Mouse (Mus musculus): ENCODE measurements around the gene Minos1. TPM values are rescaled to one million over a fixed set of nuclear protein-coding genes. Genes with fewer than 3 reads are reported as not detected.

Gene Minos1
- total and polyA plus RNA-seq, 2 experiments from 2014 or later: 17.1 to 462 TPM

DNA sequence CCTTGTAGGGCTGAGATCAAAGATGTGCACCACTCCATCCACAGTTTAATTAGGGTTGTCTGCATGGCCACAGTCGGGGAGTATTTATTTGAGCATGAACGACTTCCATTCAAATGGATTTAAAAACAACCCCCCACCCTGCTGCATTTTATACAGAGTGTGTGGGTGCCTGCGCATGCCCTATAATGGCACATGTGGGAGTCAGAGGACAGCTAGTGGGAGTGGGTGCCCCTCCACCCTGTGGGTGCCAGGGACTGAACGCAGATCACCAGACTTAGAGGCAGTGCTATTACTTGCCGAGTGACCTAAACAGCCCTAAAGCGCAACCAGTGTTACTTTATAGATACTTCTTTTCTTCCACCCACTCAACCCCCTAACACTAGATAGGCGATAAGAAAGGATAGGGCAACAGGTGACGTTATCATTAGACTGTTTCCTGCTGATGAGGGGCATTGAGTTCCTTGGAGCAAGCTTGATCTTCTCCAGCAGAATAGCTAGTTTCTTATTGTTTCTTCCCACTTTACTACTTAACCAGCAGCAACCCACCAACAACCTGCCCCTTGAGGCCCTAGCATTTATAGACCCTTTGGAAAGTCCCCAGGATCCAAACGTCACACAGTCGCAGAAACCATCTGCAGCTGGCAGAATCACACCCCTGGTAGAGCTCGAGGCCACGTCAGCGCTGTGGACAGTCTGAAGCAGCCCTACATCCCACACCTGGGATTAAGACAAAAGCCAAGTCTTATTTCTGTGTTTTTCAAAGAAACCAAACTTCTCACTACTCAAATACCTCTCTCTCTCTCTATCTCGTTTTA, 1.2 kb upstream of the Minos1 start:
- H3K9me3 ChIP-seq (ENCODE audit: low read length): no peaks in the 10 kb centered on the region
- H3K27me3 ChIP-seq (ENCODE audit: insufficient read depth, low read length): no peaks in the 10 kb centered on the region
- peaks cover 5% of the 10 kb centered on the region for H3K4me1 ChIP-seq (ENCODE audit: insufficient read depth, low read length)
- WGBS: 88% methylated on average over 14 of the region's 14 CpGs
- no peak overlapping the region; the same call in 1 of the 2 replicates for H3K4me3 ChIP-seq (ENCODE audit: low read length)
- no peak for TF ChIP-seq CTCF (IDR thresholded peaks at IDR 0.05; ENCODE audit: low read depth)
- peak overlapping the region; percentile 79 for H3K4me2 ChIP-seq (ENCODE audit: low read depth, low read length)
- DNase-seq (ENCODE audit: low spot score) (no peak), ATAC-seq (no peak)
- H3K27ac ChIP-seq: no peak overlapping the region
- H3K36me3 ChIP-seq (ENCODE audit: insufficient read depth, low read length): no peaks in the 10 kb centered on the region
- H3K9ac ChIP-seq (replicated peaks; ENCODE audit: low read length): no peak overlapping the region

DNA sequence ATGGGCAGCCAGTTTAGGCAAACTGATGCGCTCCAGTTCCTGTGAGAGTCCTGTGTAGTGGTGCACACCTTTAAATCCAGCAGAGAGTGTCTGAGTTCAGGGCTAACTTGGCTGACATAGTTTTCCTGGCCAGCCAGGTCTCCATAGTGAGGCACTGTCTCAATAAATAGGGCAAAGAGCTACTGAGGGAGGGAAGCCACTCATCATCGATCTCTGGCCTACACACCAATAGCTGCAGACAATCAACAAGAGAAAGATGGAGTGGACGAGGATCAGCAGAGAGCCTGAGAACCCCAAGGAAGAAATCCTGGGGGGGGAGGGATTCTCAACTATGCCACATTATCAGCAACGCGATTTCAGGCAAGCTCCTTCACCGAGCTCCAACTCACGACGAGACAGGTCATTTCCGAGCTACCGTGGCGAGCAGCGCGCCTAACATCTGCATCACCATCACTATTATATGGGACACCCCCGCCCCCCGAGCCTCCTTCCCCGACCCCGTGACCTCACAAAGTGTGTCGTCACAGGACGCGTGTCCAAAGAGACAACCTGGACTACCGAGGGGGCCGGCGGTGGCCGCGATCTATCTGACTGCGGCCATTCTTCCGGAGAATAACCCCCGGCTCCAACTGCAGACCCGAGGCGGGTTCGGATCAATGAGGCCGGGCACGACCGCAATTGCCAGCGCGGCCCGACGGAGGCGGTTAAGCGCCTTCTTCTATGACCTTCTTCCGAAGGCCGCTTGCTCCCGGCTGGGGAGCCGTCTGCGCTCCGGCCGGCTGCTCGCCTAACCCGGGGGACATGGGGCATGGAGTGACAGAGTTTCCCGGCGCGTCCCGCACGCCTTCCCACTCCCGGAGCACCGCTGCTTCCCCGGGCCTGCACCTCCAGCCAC, 860 bp downstream of the Minos1 start:
- 2% methylated on average over 57 of the region's 57 CpGs for WGBS
- peak; percentile 36 for ATAC-seq

DNA sequence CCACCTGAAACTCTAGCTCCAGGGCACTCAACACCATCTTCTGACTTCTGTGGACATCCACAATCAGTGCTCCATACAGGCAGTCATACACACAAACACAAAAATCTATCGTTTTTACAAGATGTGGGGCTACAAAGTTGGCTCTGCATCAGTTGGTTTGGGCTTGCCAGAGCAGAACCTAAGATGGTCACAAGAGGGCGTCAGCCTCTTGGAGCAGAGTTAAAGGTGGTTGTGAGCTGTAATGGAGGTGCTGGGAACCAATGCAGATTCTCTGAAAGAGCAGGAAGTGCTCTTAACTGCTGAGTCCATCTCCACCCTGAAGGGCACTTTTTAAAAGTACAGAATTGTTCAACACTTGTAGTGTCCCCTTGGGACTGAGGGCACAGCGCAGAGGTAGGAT, 4.4 kb downstream of the Minos1 start:
- no peak for ATAC-seq
- 94% methylated on average over 3 of the region's 3 CpGs for WGBS

More for the DNA sequence above, 860 bp downstream of the Minos1 start:
- Histone ChIP-seq H3K4me1 (ENCODE audit: insufficient read depth, low read length) (peaks cover 5% of the 10 kb centered on the region), H3K27me3 (ENCODE audit: insufficient read depth, low read length) (no peaks in the 10 kb centered on the region), H3K4me2 (ENCODE audit: low read depth, low read length) (peak overlapping the region; percentile 79), H3K27ac (peak overlapping the region; percentile 95), H3K4me3 (ENCODE audit: low read length) (peak overlapping the region; percentile 100), H3K9ac (replicated peaks; ENCODE audit: low read length) (peak overlapping the region; percentile 96), H3K36me3 (ENCODE audit: insufficient read depth, low read length) (no peaks in the 10 kb centered on the region), H3K9me3 (ENCODE audit: low read length) (no peaks in the 10 kb centered on the region)
- TF ChIP-seq CTCF (IDR thresholded peaks at IDR 0.05; ENCODE audit: low read depth): no peak
- peak; percentile 68 for DNase-seq (ENCODE audit: low spot score)

DNA sequence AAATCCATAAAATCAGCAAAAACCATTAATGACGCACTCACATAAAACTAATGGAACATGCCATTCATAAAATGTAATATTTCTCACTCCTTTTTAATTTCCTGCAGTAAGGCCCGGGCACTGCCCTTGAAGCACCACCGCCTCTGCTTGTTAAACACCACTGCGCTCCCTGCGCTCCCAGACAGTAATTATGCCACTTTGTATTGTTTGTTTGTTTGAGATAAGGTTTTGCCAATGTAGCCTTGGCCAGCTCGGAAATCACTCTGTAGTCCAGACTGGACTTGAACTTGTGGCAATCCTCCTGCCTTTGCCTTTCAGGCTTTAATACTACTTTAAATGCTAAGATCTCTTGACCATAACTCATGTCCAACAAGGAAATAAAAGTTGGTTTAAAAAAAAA, 6.0 kb downstream of the Minos1 start:
- Histone ChIP-seq H3K4me1 (ENCODE audit: insufficient read depth, low read length) (peaks cover 5% of the 10 kb centered on the region), H3K9me3 (ENCODE audit: low read length) (no peaks in the 10 kb centered on the region), H3K4me2 (ENCODE audit: low read depth, low read length) (no peak overlapping the region), H3K27me3 (ENCODE audit: insufficient read depth, low read length) (no peaks in the 10 kb centered on the region), H3K27ac (no peak overlapping the region), H3K9ac (replicated peaks; ENCODE audit: low read length) (no peak overlapping the region), H3K4me3 (ENCODE audit: low read length) (no peak overlapping the region), H3K36me3 (ENCODE audit: insufficient read depth, low read length) (no peaks in the 10 kb centered on the region)
- WGBS: 95% methylated on average over 6 of the region's 6 CpGs
- ATAC-seq: no peak
- no peak for DNase-seq (ENCODE audit: low spot score)
- no peak for TF ChIP-seq CTCF (IDR thresholded peaks at IDR 0.05; ENCODE audit: low read depth)

More for the DNA sequence above, 4.4 kb downstream of the Minos1 start:
- Histone ChIP-seq H3K4me1 (ENCODE audit: insufficient read depth, low read length) (peaks cover 5% of the 10 kb centered on the region), H3K36me3 (ENCODE audit: insufficient read depth, low read length) (no peaks in the 10 kb centered on the region), H3K9me3 (ENCODE audit: low read length) (no peaks in the 10 kb centered on the region), H3K9ac (replicated peaks; ENCODE audit: low read length) (no peak overlapping the region), H3K27ac (no peak overlapping the region), H3K27me3 (ENCODE audit: insufficient read depth, low read length) (no peaks in the 10 kb centered on the region), H3K4me3 (ENCODE audit: low read length) (no peak overlapping the region), H3K4me2 (ENCODE audit: low read depth, low read length) (no peak overlapping the region)
- TF ChIP-seq CTCF (IDR thresholded peaks at IDR 0.05; ENCODE audit: low read depth): peak; percentile 21; the same call in 1 of the 2 replicates
- DNase-seq (ENCODE audit: low spot score): no peak

DNA sequence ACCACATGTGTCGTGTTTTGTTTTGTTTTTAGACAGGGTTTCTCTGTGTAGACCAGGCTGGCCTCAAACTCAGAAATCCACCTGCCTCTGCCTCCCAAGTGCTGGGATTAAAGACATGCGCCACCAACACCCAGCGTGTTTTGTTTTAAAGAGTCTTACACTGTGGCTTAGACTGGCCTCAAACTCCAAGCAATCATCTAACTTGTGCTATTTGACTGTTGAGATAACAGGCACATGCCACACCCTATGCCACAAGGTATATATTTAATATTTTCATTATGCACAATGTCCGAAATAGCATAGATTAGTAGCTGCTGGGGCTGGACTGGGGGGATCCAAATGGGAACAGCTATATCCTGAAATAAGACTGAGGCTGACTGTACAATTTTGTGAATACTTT, 8.4 kb downstream of the Minos1 start:
- 96% methylated on average over 4 of the region's 4 CpGs for WGBS
- H3K4me2 ChIP-seq (ENCODE audit: low read depth, low read length): no peak overlapping the region
- H3K9ac ChIP-seq (replicated peaks; ENCODE audit: low read length): no peak overlapping the region
- ATAC-seq (no peak), DNase-seq (ENCODE audit: low spot score) (no peak)
- no peaks in the 10 kb centered on the region for H3K36me3 ChIP-seq (ENCODE audit: insufficient read depth, low read length)
- H3K4me3 ChIP-seq (ENCODE audit: low read length): no peak overlapping the region
- no peak overlapping the region for H3K27ac ChIP-seq
- no peak for TF ChIP-seq CTCF (IDR thresholded peaks at IDR 0.05; ENCODE audit: low read depth)
- no peaks in the 10 kb centered on the region for H3K27me3 ChIP-seq (ENCODE audit: insufficient read depth, low read length)
- H3K9me3 ChIP-seq (ENCODE audit: low read length): no peaks in the 10 kb centered on the region
- no peaks in the 10 kb centered on the region for H3K4me1 ChIP-seq (ENCODE audit: insufficient read depth, low read length)

DNA sequence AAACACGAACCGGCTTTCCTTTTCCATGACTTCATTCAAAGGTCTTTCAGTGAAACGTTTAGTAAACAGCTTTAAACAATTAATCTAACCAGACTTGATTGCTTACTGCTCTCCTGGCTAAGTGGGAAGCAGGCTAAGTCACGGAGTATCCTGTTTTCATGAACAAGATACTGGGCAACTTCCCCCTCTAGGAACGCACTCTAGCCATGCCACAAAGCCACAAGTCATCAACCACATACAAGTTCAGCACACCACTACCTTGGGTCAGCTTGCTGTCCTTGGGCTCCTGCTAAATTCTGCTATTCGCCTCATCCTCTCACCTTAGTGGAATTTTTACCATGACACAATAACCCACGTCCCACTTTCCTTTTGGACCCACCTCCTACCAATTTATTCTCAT, 9.9 kb downstream of the Minos1 start:
- Histone ChIP-seq H3K4me1 (ENCODE audit: insufficient read depth, low read length) (no peaks in the 10 kb centered on the region), H3K27ac (no peak overlapping the region), H3K9me3 (ENCODE audit: low read length) (no peaks in the 10 kb centered on the region), H3K4me3 (ENCODE audit: low read length) (no peak overlapping the region), H3K4me2 (ENCODE audit: low read depth, low read length) (no peak overlapping the region), H3K9ac (replicated peaks; ENCODE audit: low read length) (no peak overlapping the region), H3K27me3 (ENCODE audit: insufficient read depth, low read length) (no peaks in the 10 kb centered on the region), H3K36me3 (ENCODE audit: insufficient read depth, low read length) (no peaks in the 10 kb centered on the region)
- no peak for TF ChIP-seq CTCF (IDR thresholded peaks at IDR 0.05; ENCODE audit: low read depth)
- DNase-seq (ENCODE audit: low spot score) (no peak), ATAC-seq (no peak)
- 79% methylated on average over 7 of the region's 7 CpGs for WGBS
